Mouse (Mus musculus) midbrain, embryonic 14.5 days (tissue): ENCODE results near the gene Kcnk4. TPM values are rescaled to one million over a fixed set of nuclear protein-coding genes. Genes with fewer than 3 reads are reported as not detected.
A peak's percentile ranks its signal among the peaks of the same experiment; 100 is the strongest.

Source experiments
- ATAC-seq: fragments of 200-750 bp; cut with Nextera tagmentation; 2 replicates; pipeline ENCODE4 v1.8.0; 2017; ENCODE audit warnings: moderate number of reproducible peaks, moderate library complexity; ENCODE audit not compliant: low FRiP score, low TSS enrichment
- DNase-seq: peaks from one replicate; pipeline ENCODE4 v3.0.0-alpha.2; 2015
- H3K27ac ChIP-seq: fragments of 300-500 bp; sonication (generic); replicated peaks from 2 replicates; pipeline ENCODE4 v1.5.1; 2014; ENCODE audit warnings: mild to moderate bottlenecking, low read depth, low read length, moderate library complexity
- H3K27me3 ChIP-seq: fragments of 300-500 bp; sonication (generic); 2 replicates; pipeline ENCODE4 v1.6.1; 2014; ENCODE audit warnings: low read length, control low read depth, mixed read lengths; ENCODE audit not compliant: control insufficient read depth, insufficient read depth
- H3K36me3 ChIP-seq: fragments of 300-500 bp; sonication (generic); 2 replicates; pipeline ENCODE4 v1.6.1; 2014; ENCODE audit warnings: low read length, control low read depth; ENCODE audit not compliant: control insufficient read depth, insufficient read depth
- H3K4me1 ChIP-seq: fragments of 300-500 bp; sonication (generic); 2 replicates; pipeline ENCODE4 v1.6.1; 2014; ENCODE audit warnings: mild to moderate bottlenecking, antibody characterized with exemption, low read length, control low read depth; ENCODE audit not compliant: control insufficient read depth, insufficient read depth
- H3K4me2 ChIP-seq: fragments of 300-500 bp; sonication (generic); 2 replicates; pipeline ENCODE4 v1.6.1; 2014; ENCODE audit warnings: mild to moderate bottlenecking, low read length, moderate library complexity
- H3K4me3 ChIP-seq: fragments of 300-500 bp; sonication (generic); replicated peaks from 2 replicates; pipeline ENCODE4 v1.5.1; 2014; ENCODE audit warnings: low read depth, low read length
- H3K9ac ChIP-seq: fragments of 300-500 bp; sonication (generic); replicated peaks from 2 replicates; pipeline ENCODE4 v1.6.1; 2014; ENCODE audit warnings: mild to moderate bottlenecking, low read length, moderate library complexity
- H3K9me3 ChIP-seq: fragments of 300-500 bp; sonication (generic); 2 replicates; pipeline ENCODE4 v1.6.1; 2016; ENCODE audit warnings: low read length, control low read depth, mixed read lengths; ENCODE audit not compliant: control insufficient read depth
- WGBS: fragments of 180-500 bp; shearing (Covaris S2); extraction: QIAGEN DNeasy Blood & Tissue Kit; methylation state at CpG from one replicate; pipeline ENCODE4 v1.1.7; 2014; 5-methylcytosine and 5-hydroxymethylcytosine counted together
- microRNA-seq: library from miRNA; unstranded; fragments of <30 nt; microRNA quantifications from one replicate; pipeline ENCODE4, GENCODE M21; 2016
- polyA plus RNA-seq: library from polyadenylated mRNA; unstranded; fragments of >200 nt; fragmentation: Nextera tagmentation; extraction: Ambion mirVana; gene quantifications from 2 replicates; pipeline ENCODE4 v1.2.1, GENCODE M21; 2014

Gene Kcnk4
- polyA plus RNA-seq, 1 experiment from 2014 or later = 1.9 TPM

DNA sequence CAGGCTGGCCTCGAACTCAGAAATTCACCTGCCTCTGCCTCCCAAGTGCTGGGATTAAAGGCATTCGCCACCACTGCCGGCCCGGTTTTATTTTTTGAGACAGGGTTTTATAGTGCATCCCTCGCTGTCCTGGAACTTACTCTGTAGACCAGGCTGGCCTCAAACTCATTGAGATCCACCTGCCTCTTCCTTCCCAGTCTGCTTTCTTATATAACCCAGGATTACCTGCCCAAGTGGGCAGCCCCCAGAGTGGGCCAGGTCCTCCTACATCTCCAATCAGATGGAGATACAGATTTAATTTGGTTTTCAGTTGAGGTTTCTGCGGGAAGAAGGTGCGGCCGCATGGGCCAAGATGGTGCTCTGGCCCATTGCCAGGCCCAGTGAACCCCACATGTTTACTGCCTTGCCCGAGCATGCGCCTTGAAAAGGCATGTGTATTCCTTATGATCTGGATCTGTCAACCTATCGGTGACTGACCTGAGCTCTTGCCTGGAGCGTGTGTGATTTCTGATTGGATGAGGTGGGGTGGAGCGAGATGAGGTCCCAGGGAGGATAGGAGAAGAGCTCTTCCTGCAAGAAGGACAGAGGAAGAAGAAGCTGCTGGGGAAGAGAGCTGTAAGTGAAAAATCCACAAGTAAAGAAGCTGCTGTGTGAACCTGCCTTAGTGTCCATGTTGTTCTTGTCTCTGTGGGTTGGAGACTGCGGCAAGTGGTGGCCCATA lies 40.4 kb downstream of the Kcnk4 start:
- Histone ChIP-seq H3K9ac (no peak overlapping the region), H3K4me1 (no peaks in the 10 kb centered on the region), H3K4me3 (no peak overlapping the region), H3K4me2 (no peak overlapping the region), H3K27me3 (no peaks in the 10 kb centered on the region), H3K9me3 (peaks cover 5% of the 10 kb centered on the region; the same call in 1 of the 2 replicates), H3K36me3 (no peaks in the 10 kb centered on the region), H3K27ac (no peak overlapping the region)
- no peak for ATAC-seq
- WGBS = 93% methylated on average over 14 of the region's 14 CpGs
- DNase-seq = no peak

DNA sequence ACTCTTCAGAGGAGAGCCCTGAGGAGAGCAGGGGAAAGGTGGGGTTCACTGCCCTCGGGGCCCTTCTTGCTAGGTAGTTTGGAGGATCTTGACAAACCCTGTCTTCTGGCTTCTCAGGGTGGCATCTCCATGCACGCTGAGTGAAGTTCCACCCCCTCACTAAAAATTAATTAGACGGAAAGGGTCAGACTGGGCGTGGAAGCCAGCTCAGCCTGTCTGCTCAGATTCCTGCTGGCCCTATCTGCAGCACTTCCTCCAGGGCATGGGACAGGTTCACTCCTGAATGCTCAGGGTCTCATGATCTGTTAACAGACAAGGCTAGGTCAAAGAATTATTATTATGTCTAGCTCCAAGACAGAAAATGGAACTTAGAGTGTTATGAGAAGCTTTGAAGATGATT lies 41.8 kb downstream of the Kcnk4 start:
- Histone ChIP-seq H3K27me3 (no peaks in the 10 kb centered on the region), H3K36me3 (no peaks in the 10 kb centered on the region), H3K27ac (no peak overlapping the region), H3K9ac (no peak overlapping the region), H3K4me1 (no peaks in the 10 kb centered on the region), H3K4me3 (no peak overlapping the region), H3K4me2 (no peak overlapping the region), H3K9me3 (peaks cover 5% of the 10 kb centered on the region; the same call in 1 of the 2 replicates)
- WGBS = 72% methylated on average over 4 of the region's 4 CpGs
- ATAC-seq (no peak), DNase-seq (no peak)

DNA sequence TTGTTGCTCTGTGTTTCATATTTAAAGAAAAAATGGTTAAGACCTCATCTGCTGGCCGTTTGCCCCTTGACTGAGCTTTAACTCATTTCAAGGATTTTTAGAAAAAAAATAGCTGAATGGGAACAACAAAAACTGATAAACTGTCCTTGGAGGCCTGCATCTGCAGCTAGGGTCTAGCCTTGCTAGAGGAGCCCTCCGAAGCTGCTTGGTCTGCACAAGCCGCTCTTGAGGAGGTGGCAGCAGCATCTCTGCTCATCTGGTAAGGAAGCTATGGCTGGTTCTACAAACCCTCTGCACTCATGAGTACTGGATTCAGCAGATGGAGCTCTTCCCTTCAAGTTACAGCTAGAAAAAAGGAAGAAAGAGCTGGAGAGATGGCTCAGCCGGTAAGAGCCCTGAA lies 56.4 kb downstream of the Kcnk4 start:
- Histone ChIP-seq H3K4me2 (no peak overlapping the region), H3K4me3 (no peak overlapping the region), H3K27me3 (no peaks in the 10 kb centered on the region), H3K36me3 (no peaks in the 10 kb centered on the region), H3K9ac (no peak overlapping the region), H3K27ac (no peak overlapping the region), H3K4me1 (no peaks in the 10 kb centered on the region), H3K9me3 (peaks cover 9% of the 10 kb centered on the region)
- WGBS = 92% methylated on average over 4 of the region's 4 CpGs
- DNase-seq (no peak), ATAC-seq (no peak)

DNA sequence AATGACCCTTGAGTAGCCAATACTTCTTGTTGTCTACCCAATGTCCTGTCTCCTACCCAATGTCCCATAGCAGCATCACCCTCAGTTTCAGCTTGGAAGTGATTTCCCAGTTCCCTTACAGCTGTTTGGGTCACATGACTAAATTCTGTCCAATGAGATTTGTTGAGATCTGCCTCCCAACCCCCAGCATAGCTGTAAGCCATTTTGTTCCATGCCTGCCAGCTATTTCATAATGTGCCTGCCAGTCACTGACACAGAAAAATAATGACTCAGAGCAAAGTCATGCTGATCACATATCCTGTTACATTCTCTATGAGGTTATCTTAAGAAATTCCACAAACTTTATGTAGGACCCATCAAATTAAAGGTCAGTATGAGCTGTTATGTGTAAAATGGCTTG lies 57.5 kb downstream of the Kcnk4 start:
- Histone ChIP-seq H3K27me3 (no peaks in the 10 kb centered on the region), H3K4me3 (no peak overlapping the region), H3K9me3 (peaks cover 9% of the 10 kb centered on the region), H3K4me2 (no peak overlapping the region), H3K4me1 (no peaks in the 10 kb centered on the region), H3K36me3 (no peaks in the 10 kb centered on the region), H3K27ac (no peak overlapping the region), H3K9ac (no peak overlapping the region)
- no peak for DNase-seq
- no peak for ATAC-seq

DNA sequence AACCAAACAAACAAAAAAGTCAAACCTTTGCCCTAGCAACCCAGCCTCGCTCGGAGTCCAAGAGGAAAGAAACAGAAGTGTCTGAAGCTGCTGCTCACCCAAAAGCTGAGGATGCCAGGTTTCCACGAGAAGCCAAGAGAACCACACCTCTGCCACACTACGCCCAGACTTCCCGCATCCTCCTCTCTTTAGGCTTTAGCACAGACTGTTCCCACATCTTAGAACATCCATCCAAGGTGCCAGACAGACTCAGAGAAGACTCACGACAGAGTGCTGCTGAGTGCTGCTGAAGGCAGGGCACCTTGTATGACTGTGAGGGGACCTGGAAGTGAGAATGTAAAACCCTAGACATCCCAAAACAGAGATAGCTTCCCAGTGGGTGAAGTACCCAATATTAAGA lies 58.5 kb downstream of the Kcnk4 start:
- Histone ChIP-seq H3K36me3 (no peaks in the 10 kb centered on the region), H3K27me3 (no peaks in the 10 kb centered on the region), H3K27ac (no peak overlapping the region), H3K4me1 (no peaks in the 10 kb centered on the region), H3K9ac (no peak overlapping the region), H3K4me3 (no peak overlapping the region), H3K4me2 (no peak overlapping the region), H3K9me3 (peaks cover 9% of the 10 kb centered on the region)
- WGBS = 86% methylated on average over 6 of the region's 6 CpGs
- ATAC-seq = no peak
- DNase-seq = no peak

DNA sequence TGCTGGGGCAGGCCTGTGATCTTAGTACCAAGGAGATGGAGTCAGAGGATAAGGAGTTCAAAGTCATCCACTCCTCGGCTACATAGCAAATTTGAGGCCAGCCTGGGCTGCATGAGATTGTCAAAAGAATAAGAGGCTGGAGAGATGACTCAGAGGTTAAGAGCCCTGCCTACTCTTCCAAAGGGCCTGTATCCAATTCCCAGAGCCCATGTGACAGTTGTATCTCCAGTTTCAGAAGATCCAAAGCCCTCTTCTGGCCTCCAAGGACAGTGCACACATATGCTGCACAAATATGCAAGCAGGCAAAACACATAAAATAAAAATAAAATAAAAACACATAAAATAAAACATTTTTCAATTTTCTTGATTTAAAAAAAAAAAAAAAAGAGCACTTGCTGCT lies 60.1 kb downstream of the Kcnk4 start:
- Histone ChIP-seq H3K36me3 (no peaks in the 10 kb centered on the region), H3K4me2 (no peak overlapping the region), H3K9me3 (peaks cover 5% of the 10 kb centered on the region; the same call in 1 of the 2 replicates), H3K4me1 (no peaks in the 10 kb centered on the region), H3K27ac (no peak overlapping the region), H3K9ac (no peak overlapping the region), H3K27me3 (no peaks in the 10 kb centered on the region), H3K4me3 (no peak overlapping the region)
- DNase-seq (no peak), ATAC-seq (no peak)
- WGBS = 87% methylated on average over 1 of the region's 1 CpGs

Small RNA genes within 50 kb of the gene (microRNA-seq; reads per million reads assigned to microRNA genes)
- 2.5 reads per million, percentile 17 among the genes with 10 or more reads in this experiment for gene Mir6990

Other genes with a start within 250 kb of the Kcnk4 start
- 6.0 and 6.8 TPM in 2 replicates for gene Rps6ka4, start 93.9 kb downstream of the Kcnk4 start, polyA plus RNA-seq
- 0.23 and 0.49 TPM in 2 replicates for gene Ccdc88b, start 76.3 kb downstream of the Kcnk4 start, polyA plus RNA-seq
- gene Trmt112, start 24.8 kb downstream of the Kcnk4 start, polyA plus RNA-seq = 115 and 140 TPM in 2 replicates
- 215 and 328 TPM in 2 replicates for gene Prdx5, start 24.4 kb downstream of the Kcnk4 start, polyA plus RNA-seq
- 6.9 and 13.6 TPM in 2 replicates for gene Esrra, start 12.7 kb downstream of the Kcnk4 start, polyA plus RNA-seq
- gene Catsperz, start 9.1 kb downstream of the Kcnk4 start, polyA plus RNA-seq = 0.53 and 0.78 TPM in 2 replicates
- gene Bad, start 7.3 kb upstream of the Kcnk4 start, polyA plus RNA-seq = 77.1 and 79.3 TPM in 2 replicates
- 56.0 and 60.4 TPM in 2 replicates for gene Gpr137, start 8.0 kb upstream of the Kcnk4 start, polyA plus RNA-seq
- gene Ppp1r14b, start 40.5 kb upstream of the Kcnk4 start, polyA plus RNA-seq = 198 and 257 TPM in 2 replicates
- gene Plcb3, start 42.0 kb upstream of the Kcnk4 start, polyA plus RNA-seq = 6.3 and 8.8 TPM in 2 replicates
- 73.8 and 86.9 TPM in 2 replicates for gene Fkbp2, start 46.0 kb upstream of the Kcnk4 start, polyA plus RNA-seq
- gene Vegfb, start 53.1 kb upstream of the Kcnk4 start, polyA plus RNA-seq = 33.1 and 47.3 TPM in 2 replicates
- 23.1 and 26.7 TPM in 2 replicates for gene Dnajc4, start 58.1 kb upstream of the Kcnk4 start, polyA plus RNA-seq
- gene Nudt22, start 61.6 kb upstream of the Kcnk4 start, polyA plus RNA-seq = 19.4 and 20.2 TPM in 2 replicates
- gene Trpt1, start 61.6 kb upstream of the Kcnk4 start, polyA plus RNA-seq = 18.6 and 20.0 TPM in 2 replicates
- 1.7 and 3.0 TPM in 2 replicates for gene Fermt3, start 85.0 kb upstream of the Kcnk4 start, polyA plus RNA-seq
- 180 and 217 TPM in 2 replicates for gene Stip1, start 105.5 kb upstream of the Kcnk4 start, polyA plus RNA-seq
- 3.4 and 3.9 TPM in 2 replicates for gene Macrod1, start 122.3 kb upstream of the Kcnk4 start, polyA plus RNA-seq
- 7.0 and 10.2 TPM in 2 replicates for gene Flrt1, start 171.2 kb upstream of the Kcnk4 start, polyA plus RNA-seq